Mouse (Mus musculus): ENCODE results near the gene Foxb1. TPM values are rescaled to one million over a fixed set of nuclear protein-coding genes. Genes with fewer than 3 reads are reported as not detected.

Gene Foxb1
- polyA plus RNA-seq, 1 experiment = not detected

GRCm38 (mm10) chr9:69762221-69762620, 1.5 kb upstream of the Foxb1 start:
- Histone ChIP-seq H3K36me3 (ENCODE audit: control insufficient read depth, insufficient read depth) (no peaks in the 10 kb centered on the region), H3K4me2 (ENCODE audit: low read depth) (no peak overlapping the region), H3ac (ENCODE audit: control insufficient read depth, insufficient read length) (no peak overlapping the region), H3K4me3 (no peak overlapping the region), H3K27me3 (ENCODE audit: control insufficient read depth, insufficient read depth, insufficient read length) (peaks cover 71% of the 10 kb centered on the region), H3K79me2 (ENCODE audit: control insufficient read depth, insufficient read depth) (no peaks in the 10 kb centered on the region)
- no peak for TF ChIP-seq MYOD1 (IDR thresholded peaks at IDR 0.05; ENCODE audit: control insufficient read depth in 1 of 3, insufficient read length in 2 of 3, low read depth in 2 of 3)
- TF ChIP-seq POLR2A (IDR thresholded peaks at IDR 0.05; ENCODE audit: insufficient read length, low read depth) = no peak
- TF ChIP-seq MAX (IDR thresholded peaks at IDR 0.05; ENCODE audit: low read depth) = no peak
- no peak for TF ChIP-seq USF1 (IDR thresholded peaks at IDR 0.05; ENCODE audit: low read depth)
- no peak for TF ChIP-seq SRF (IDR thresholded peaks at IDR 0.05; ENCODE audit: control insufficient read depth, insufficient read length, low read depth)
- TF ChIP-seq POLR2AphosphoS2 (IDR thresholded peaks at IDR 0.05; ENCODE audit: insufficient read length, low read depth) = no peak

- Histone ChIP-seq H3ac (ENCODE audit: control insufficient read depth, insufficient read length) (no peak overlapping the region), H3K27me3 (ENCODE audit: control insufficient read depth, insufficient read depth, insufficient read length) (peaks cover 72% of the 10 kb centered on the region), H3K4me2 (ENCODE audit: low read depth) (no peak overlapping the region), H3K79me2 (ENCODE audit: control insufficient read depth, insufficient read depth) (no peaks in the 10 kb centered on the region), H3K4me3 (no peak overlapping the region), H3K36me3 (ENCODE audit: control insufficient read depth, insufficient read depth) (no peaks in the 10 kb centered on the region)
- TF ChIP-seq MYOG (IDR thresholded peaks at IDR 0.05; ENCODE audit: control insufficient read depth in 1 of 3, insufficient read depth in 1 of 3, insufficient read length in 2 of 3, low read depth in 2 of 3) = no peak
- no peak for TF ChIP-seq REST (IDR thresholded peaks at IDR 0.05; ENCODE audit: insufficient read depth, insufficient read length)
- no peak for TF ChIP-seq TCF3 (IDR thresholded peaks at IDR 0.05; ENCODE audit: insufficient read length, low read depth)
- no peak for TF ChIP-seq TCF12 (IDR thresholded peaks at IDR 0.05; ENCODE audit: insufficient read depth, poor library complexity, severe bottlenecking)
- TF ChIP-seq POLR2A (IDR thresholded peaks at IDR 0.05; ENCODE audit: insufficient read length, low read depth) = no peak
- no peak for TF ChIP-seq USF1 (IDR thresholded peaks at IDR 0.05; ENCODE audit: low read depth)
- no peak for TF ChIP-seq SRF (IDR thresholded peaks at IDR 0.05; ENCODE audit: control insufficient read depth, insufficient read length, low read depth)
- no peak for TF ChIP-seq E2F4 (IDR thresholded peaks at IDR 0.05; ENCODE audit: insufficient read depth)
- no peak for TF ChIP-seq POLR2AphosphoS2 (IDR thresholded peaks at IDR 0.05; ENCODE audit: insufficient read length, low read depth)
- no peak for TF ChIP-seq MAX (IDR thresholded peaks at IDR 0.05; ENCODE audit: low read depth)
- TF ChIP-seq MYOD1 (IDR thresholded peaks at IDR 0.05; ENCODE audit: control insufficient read depth in 1 of 3, insufficient read length in 2 of 3, low read depth in 2 of 3) = no peak
- TF ChIP-seq CEBPB (IDR thresholded peaks at IDR 0.05; ENCODE audit: insufficient read depth, poor library complexity, severe bottlenecking) = no peak
Observed at GRCm38 (mm10) chr9:69761569-69761968, 829 bp upstream of the Foxb1 start.

DNA sequence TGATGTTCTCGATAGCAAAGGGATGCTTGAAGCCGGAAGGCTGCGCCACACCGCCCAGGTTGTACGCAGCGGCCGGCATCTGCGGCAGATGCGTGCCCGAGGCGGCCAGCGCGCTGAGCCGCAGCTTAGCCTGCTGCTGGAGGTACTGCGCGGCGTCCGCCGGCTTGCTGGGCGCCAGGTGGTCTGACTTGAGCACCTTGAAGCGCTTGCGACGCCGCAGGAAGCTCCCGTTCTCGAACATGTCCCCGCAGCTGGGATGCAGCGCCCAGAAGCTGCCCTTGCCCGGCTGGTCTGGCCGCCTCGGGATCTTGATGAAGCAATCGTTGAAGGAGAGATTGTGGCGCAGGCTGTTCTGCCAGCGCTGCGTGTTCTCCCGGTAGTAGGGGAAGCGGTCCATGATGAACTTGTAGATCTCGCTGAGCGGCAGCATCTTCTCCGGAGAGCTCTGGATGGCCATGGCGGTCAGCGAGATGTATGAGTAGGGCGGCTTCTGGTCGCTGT, 969 bp downstream of the Foxb1 start:
- Histone ChIP-seq H3ac (ENCODE audit: control insufficient read depth, insufficient read length) (no peak overlapping the region), H3K27me3 (ENCODE audit: control insufficient read depth, insufficient read depth, insufficient read length) (peaks cover 65% of the 10 kb centered on the region), H3K79me2 (ENCODE audit: control insufficient read depth, insufficient read depth) (no peaks in the 10 kb centered on the region), H3K36me3 (ENCODE audit: control insufficient read depth, insufficient read depth) (no peaks in the 10 kb centered on the region), H3K4me3 (no peak overlapping the region), H3K4me2 (ENCODE audit: low read depth) (no peak overlapping the region)
- TF ChIP-seq REST (IDR thresholded peaks at IDR 0.05; ENCODE audit: insufficient read depth, insufficient read length) = no peak
- no peak for TF ChIP-seq SRF (IDR thresholded peaks at IDR 0.05; ENCODE audit: control insufficient read depth, insufficient read length, low read depth)
- no peak for TF ChIP-seq MAX (IDR thresholded peaks at IDR 0.05; ENCODE audit: low read depth)
- no peak for TF ChIP-seq POLR2AphosphoS2 (IDR thresholded peaks at IDR 0.05; ENCODE audit: insufficient read length, low read depth)
- no peak for TF ChIP-seq POLR2A (IDR thresholded peaks at IDR 0.05; ENCODE audit: insufficient read length, low read depth)
- TF ChIP-seq TCF3 (IDR thresholded peaks at IDR 0.05; ENCODE audit: insufficient read length, low read depth) = no peak
- no peak for TF ChIP-seq TCF12 (IDR thresholded peaks at IDR 0.05; ENCODE audit: insufficient read depth, poor library complexity, severe bottlenecking)
- TF ChIP-seq MYOG (IDR thresholded peaks at IDR 0.05; ENCODE audit: control insufficient read depth in 1 of 3, insufficient read depth in 1 of 3, insufficient read length in 2 of 3, low read depth in 2 of 3) = no peak
- no peak for TF ChIP-seq MYOD1 (IDR thresholded peaks at IDR 0.05; ENCODE audit: control insufficient read depth in 1 of 3, insufficient read length in 2 of 3, low read depth in 2 of 3)
- TF ChIP-seq CEBPB (IDR thresholded peaks at IDR 0.05; ENCODE audit: insufficient read depth, poor library complexity, severe bottlenecking) = no peak
- TF ChIP-seq USF1 (IDR thresholded peaks at IDR 0.05; ENCODE audit: low read depth) = no peak
- TF ChIP-seq E2F4 (IDR thresholded peaks at IDR 0.05; ENCODE audit: insufficient read depth) = no peak

- Histone ChIP-seq H3K4me2 (ENCODE audit: low read depth) (no peak overlapping the region), H3ac (ENCODE audit: control insufficient read depth, insufficient read length) (no peak overlapping the region), H3K27me3 (ENCODE audit: control insufficient read depth, insufficient read depth, insufficient read length) (peaks cover 58% of the 10 kb centered on the region), H3K36me3 (ENCODE audit: control insufficient read depth, insufficient read depth) (no peaks in the 10 kb centered on the region), H3K4me3 (no peak overlapping the region), H3K79me2 (ENCODE audit: control insufficient read depth, insufficient read depth) (no peaks in the 10 kb centered on the region)
- TF ChIP-seq TCF3 (IDR thresholded peaks at IDR 0.05; ENCODE audit: insufficient read length, low read depth) (no peak), CEBPB (IDR thresholded peaks at IDR 0.05; ENCODE audit: insufficient read depth, poor library complexity, severe bottlenecking) (no peak), POLR2A (IDR thresholded peaks at IDR 0.05; ENCODE audit: insufficient read length, low read depth) (no peak), USF1 (IDR thresholded peaks at IDR 0.05; ENCODE audit: low read depth) (no peak), POLR2AphosphoS2 (IDR thresholded peaks at IDR 0.05; ENCODE audit: insufficient read length, low read depth) (no peak), TCF12 (IDR thresholded peaks at IDR 0.05; ENCODE audit: insufficient read depth, poor library complexity, severe bottlenecking) (no peak), SRF (IDR thresholded peaks at IDR 0.05; ENCODE audit: control insufficient read depth, insufficient read length, low read depth) (no peak), E2F4 (IDR thresholded peaks at IDR 0.05; ENCODE audit: insufficient read depth) (no peak), MAX (IDR thresholded peaks at IDR 0.05; ENCODE audit: low read depth) (no peak), REST (IDR thresholded peaks at IDR 0.05; ENCODE audit: insufficient read depth, insufficient read length) (no peak), MYOG (IDR thresholded peaks at IDR 0.05; ENCODE audit: control insufficient read depth in 1 of 3, insufficient read depth in 1 of 3, insufficient read length in 2 of 3, low read depth in 2 of 3) (no peak), MYOD1 (IDR thresholded peaks at IDR 0.05; ENCODE audit: control insufficient read depth in 1 of 3, insufficient read length in 2 of 3, low read depth in 2 of 3) (no peak)
Observed at GRCm38 (mm10) chr9:69758946-69759615, 1.7 kb downstream of the Foxb1 start.

Measured in myocyte (in vitro differentiated cells).